Mouse (Mus musculus): Measurements from ENCODE around the gene Rplp1. TPM values are rescaled to one million over a fixed set of nuclear protein-coding genes. Genes with fewer than 3 reads are reported as not detected.

Gene Rplp1
- polyA plus RNA-seq, 1 experiment from 2014 or later, result 1,214 TPM

DNA sequence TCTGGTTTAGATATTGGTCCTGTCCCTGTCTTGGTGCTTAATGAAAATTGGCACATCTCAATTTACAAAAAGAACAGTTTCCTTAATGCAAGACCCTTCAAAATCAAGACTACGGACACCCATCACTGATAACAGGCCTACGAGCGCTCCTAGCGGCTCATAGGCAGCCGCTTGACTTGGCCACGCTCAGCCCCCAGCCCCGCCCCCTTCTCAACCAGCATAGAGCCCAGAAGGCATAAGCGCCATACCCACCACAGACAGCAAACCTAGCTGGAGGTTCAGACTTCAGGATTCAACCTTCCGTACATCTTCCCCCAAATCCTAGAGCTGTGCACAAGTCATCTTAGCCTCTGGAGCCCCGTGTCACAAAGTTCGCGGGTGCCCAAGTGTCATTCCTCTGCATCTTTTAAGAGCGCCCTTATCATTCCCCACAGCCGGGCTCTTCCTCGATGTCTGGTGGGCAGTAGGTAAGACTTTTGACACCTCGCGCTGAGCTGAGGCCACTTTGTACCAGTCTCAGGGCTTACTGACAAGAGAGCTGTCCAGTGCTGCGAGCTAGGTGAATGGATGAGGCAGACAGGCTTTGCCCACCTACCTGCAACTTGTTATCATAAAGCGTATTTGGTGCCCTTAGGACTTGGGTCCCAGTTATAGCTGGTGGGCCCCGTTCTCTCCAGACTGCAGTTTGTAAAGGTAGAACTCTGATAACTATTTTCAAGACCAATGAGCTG lies 3.7 kb downstream of the Rplp1 start:
- Histone ChIP-seq H3K4me2 (no peak overlapping the region), H3K9me3 (no peaks in the 10 kb centered on the region), H3K4me1 (peaks cover 18% of the 10 kb centered on the region), H3K9ac (no peak overlapping the region), H3K4me3 (no peak overlapping the region), H3K36me3 (peaks cover 19% of the 10 kb centered on the region), H3K27me3 (no peaks in the 10 kb centered on the region), H3K27ac (no peak overlapping the region)
- WGBS, result 35% methylated on average over 20 of the region's 20 CpGs
- ATAC-seq (ENCODE audit: borderline replicate concordance, extremely low read depth, low FRiP score, low TSS enrichment), result no peak

DNA sequence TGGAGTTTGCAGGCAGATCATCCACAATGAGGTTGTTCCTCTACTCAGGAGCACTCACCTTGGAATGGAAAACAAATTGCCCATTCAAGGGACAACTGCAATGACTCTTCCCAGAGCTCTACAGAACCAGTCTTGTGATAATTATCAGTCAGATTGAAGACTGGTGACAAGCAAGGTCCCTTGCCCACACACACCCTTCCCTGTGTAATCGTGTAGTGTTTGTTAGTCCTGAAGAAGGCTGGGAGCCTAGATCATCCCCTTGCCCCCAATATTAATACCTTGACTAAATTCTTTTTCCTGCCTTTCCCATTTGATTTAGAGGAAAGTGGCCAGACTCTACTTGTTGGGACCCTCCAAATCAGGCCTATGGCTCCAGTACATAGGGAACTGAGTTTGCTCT lies 4.7 kb downstream of the Rplp1 start:
- Histone ChIP-seq H3K4me1 (peaks cover 21% of the 10 kb centered on the region), H3K27ac (no peak overlapping the region), H3K4me3 (no peak overlapping the region), H3K36me3 (peaks cover 19% of the 10 kb centered on the region), H3K9ac (no peak overlapping the region), H3K4me2 (no peak overlapping the region), H3K27me3 (no peaks in the 10 kb centered on the region), H3K9me3 (no peaks in the 10 kb centered on the region)
- 89% methylated on average over 1 of the region's 1 CpGs for WGBS
- ATAC-seq (ENCODE audit: borderline replicate concordance, extremely low read depth, low FRiP score, low TSS enrichment), result no peak

DNA sequence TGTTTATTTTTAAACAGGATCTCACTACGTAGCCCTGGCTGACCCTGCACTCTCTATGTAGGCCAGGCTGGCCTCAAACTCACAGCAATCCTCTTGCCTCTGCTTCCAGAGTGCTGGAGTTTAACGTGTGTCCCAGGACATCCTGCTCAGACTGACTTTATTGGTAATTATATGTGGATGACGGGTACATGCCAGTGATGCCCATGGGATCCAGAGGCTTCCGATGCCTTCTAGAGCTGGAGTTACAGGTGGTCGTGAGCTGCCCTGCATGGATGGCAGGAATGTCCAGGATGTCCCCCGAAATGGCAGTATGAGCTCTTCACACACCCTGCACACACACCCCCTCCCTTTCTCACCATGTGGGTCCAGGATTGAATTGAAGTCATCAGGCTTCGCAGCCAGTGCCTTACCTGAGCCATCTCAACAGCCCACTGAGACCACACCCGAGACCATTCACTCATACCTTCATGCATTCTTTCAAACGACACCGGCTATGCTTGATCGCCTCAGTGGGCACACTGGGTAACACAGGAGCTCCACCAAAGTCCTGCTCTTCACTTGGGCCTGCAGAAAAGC lies 5.4 kb downstream of the Rplp1 start:
- 88% methylated on average over 11 of the region's 11 CpGs for WGBS
- Histone ChIP-seq H3K4me3 (no peak overlapping the region), H3K9me3 (no peaks in the 10 kb centered on the region), H3K27me3 (no peaks in the 10 kb centered on the region), H3K4me2 (no peak overlapping the region), H3K27ac (no peak overlapping the region), H3K36me3 (peaks cover 19% of the 10 kb centered on the region), H3K4me1 (peaks cover 28% of the 10 kb centered on the region), H3K9ac (no peak overlapping the region)
- no peak for ATAC-seq (ENCODE audit: borderline replicate concordance, extremely low read depth, low FRiP score, low TSS enrichment)

DNA sequence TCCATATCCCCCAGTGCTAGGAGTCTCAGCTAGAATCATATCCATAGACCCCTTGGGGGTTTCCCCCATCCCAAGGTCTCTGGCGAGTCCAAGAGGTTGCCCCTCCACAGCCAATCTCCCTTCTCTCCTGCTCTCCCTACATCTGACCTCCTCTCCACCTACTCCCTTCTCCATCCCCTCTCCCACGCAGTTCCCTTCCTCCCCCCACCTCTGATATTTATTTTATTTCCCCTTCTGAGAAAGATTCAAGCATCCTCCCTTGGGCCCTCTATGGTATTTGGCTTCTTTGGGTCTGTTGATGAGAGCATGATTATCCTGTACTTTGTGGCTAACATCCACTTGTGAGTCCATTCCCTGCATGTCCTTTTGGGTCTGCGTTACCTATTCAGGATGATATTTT lies 6.0 kb downstream of the Rplp1 start:
- ATAC-seq (ENCODE audit: borderline replicate concordance, extremely low read depth, low FRiP score, low TSS enrichment), result no peak
- H3K4me2 ChIP-seq, result no peak overlapping the region
- no peak overlapping the region for H3K4me3 ChIP-seq
- no peak overlapping the region for H3K27ac ChIP-seq
- H3K27me3 ChIP-seq, result no peaks in the 10 kb centered on the region
- peaks cover 19% of the 10 kb centered on the region for H3K36me3 ChIP-seq
- H3K4me1 ChIP-seq, result peaks cover 32% of the 10 kb centered on the region
- 72% methylated on average over 3 of the region's 3 CpGs for WGBS
- no peaks in the 10 kb centered on the region for H3K9me3 ChIP-seq
- H3K9ac ChIP-seq, result no peak overlapping the region

DNA sequence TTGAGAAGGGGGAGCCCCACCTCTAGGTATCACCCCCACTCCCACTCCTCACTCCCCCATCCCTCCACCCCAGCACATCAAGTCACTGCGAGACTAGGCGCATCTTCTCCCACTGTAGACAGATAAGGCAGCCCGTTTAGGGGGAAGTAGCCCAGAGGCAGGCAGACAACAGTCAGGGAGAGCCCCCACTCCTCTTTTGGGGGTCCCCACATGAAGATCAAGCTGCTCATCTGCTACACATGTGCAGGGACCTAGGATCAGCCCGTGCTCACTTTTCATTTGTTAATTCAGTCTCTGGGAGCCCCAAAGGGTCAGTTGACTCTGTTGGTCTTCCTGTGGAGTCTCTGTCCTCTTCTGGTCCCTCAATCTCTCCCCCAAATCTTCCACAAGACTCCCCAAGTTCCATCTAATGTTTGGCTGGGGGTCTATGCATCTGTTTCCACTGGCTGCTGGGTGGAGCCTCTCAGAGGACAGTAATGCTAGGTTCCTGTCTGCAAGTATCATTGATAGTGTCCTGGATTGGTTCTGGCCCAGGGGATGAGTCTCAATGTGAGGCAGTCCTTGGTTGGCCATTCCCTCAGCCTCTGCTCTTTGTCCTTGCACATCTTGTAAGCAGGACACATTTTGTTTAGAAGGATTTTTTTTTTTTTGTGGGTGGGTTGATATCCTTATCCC lies 6.6 kb downstream of the Rplp1 start:
- Histone ChIP-seq H3K36me3 (peaks cover 16% of the 10 kb centered on the region), H3K4me3 (no peak overlapping the region), H3K27me3 (0 out of 2 replicates have a peak, but pooled peaks cover under 1% of the 10 kb centered on the region), H3K27ac (no peak overlapping the region), H3K4me2 (no peak overlapping the region), H3K9ac (no peak overlapping the region), H3K4me1 (peaks cover 30% of the 10 kb centered on the region), H3K9me3 (no peaks in the 10 kb centered on the region)
- 71% methylated on average over 4 of the region's 4 CpGs for WGBS
- ATAC-seq (ENCODE audit: borderline replicate concordance, extremely low read depth, low FRiP score, low TSS enrichment), result no peak

DNA sequence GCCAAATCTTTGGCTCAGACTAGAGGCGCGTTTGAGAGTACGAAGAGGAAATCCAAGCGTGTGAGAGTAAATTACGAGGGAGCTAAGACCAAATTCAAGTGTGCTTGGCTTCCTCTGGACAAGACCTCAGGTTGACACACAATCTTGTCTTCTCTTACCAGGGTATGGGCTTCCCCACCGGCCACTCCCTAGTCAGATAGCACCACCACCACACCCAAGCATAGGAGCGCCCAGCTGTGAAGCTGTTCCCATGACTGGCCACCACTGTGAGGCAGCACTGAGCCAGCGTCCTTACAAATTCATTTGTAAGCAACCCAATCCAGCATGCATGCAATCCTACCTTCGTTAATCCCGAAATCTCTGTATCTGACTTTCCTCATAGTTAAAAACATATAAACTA lies 7.4 kb downstream of the Rplp1 start:
- H3K4me3 ChIP-seq, result no peak overlapping the region
- no peak overlapping the region for H3K4me2 ChIP-seq
- H3K9ac ChIP-seq, result no peak overlapping the region
- H3K27ac ChIP-seq, result no peak overlapping the region
- H3K27me3 ChIP-seq, result peaks cover 9% of the 10 kb centered on the region
- no peaks in the 10 kb centered on the region for H3K9me3 ChIP-seq
- no peak for ATAC-seq (ENCODE audit: borderline replicate concordance, extremely low read depth, low FRiP score, low TSS enrichment)
- 66% methylated on average over 10 of the region's 10 CpGs for WGBS
- H3K4me1 ChIP-seq, result peaks cover 25% of the 10 kb centered on the region
- H3K36me3 ChIP-seq, result peaks cover 7% of the 10 kb centered on the region

DNA sequence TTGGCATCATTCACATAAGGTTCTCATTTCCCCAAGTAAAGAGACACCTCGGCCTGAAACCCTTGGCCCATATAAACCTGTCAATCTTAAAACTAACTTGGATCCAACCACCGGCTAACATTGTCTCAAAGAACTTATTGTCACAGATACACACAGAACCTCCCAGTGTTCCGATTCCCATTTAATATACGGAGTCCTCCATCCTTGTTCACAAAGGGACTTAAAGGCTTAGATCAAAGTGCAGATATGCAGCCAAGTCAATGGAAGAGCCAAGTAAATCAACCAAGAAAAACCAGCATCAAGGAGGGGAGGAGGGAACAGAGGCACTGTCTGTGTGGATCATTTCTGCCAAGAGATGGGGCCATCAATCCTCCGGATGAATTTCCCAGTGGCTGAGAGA lies 8.8 kb downstream of the Rplp1 start:
- H3K27ac ChIP-seq, result no peak overlapping the region
- H3K4me1 ChIP-seq, result peaks cover 25% of the 10 kb centered on the region
- 72% methylated on average over 5 of the region's 5 CpGs for WGBS

DNA sequence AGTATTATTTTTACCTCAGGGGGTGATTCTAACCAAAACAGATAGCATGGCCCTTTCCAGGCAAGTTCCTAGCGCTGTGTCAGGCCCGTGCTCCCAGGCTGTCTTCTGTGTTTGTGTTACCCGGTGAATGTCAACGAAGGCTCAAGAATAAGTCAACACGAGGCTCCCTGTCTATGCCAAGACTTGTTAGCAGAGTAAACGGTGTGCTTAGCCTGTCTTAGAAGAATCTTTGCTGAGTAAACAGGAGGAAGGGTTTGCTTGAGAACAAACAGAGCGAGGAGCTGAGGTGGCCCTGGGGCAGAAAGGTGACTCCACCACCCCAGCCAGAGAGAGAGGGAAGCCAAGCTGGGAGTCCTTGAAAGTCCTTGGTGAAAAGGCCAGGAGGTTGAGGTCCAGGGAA lies 10.1 kb downstream of the Rplp1 start:
- H3K4me3 ChIP-seq, result no peak overlapping the region
- H3K9ac ChIP-seq, result no peak overlapping the region
- H3K4me2 ChIP-seq, result peak overlapping the region; percentile 2; the same call in 1 of the 2 replicates
- no peaks in the 10 kb centered on the region for H3K36me3 ChIP-seq
- no peak for ATAC-seq (ENCODE audit: borderline replicate concordance, extremely low read depth, low FRiP score, low TSS enrichment)
- H3K27me3 ChIP-seq, result peaks cover 24% of the 10 kb centered on the region
- H3K27ac ChIP-seq, result peak overlapping the region; percentile 66
- 17% methylated on average over 7 of the region's 7 CpGs for WGBS
- H3K9me3 ChIP-seq, result no peaks in the 10 kb centered on the region
- peaks cover 30% of the 10 kb centered on the region for H3K4me1 ChIP-seq

More for the DNA sequence above, 8.8 kb downstream of the Rplp1 start:
- H3K36me3 ChIP-seq, result no peaks in the 10 kb centered on the region
- no peak overlapping the region for H3K4me3 ChIP-seq
- H3K27me3 ChIP-seq, result peaks cover 17% of the 10 kb centered on the region
- no peaks in the 10 kb centered on the region for H3K9me3 ChIP-seq
- ATAC-seq (ENCODE audit: borderline replicate concordance, extremely low read depth, low FRiP score, low TSS enrichment), result no peak
- H3K9ac ChIP-seq, result no peak overlapping the region
- H3K4me2 ChIP-seq, result no peak overlapping the region

DNA sequence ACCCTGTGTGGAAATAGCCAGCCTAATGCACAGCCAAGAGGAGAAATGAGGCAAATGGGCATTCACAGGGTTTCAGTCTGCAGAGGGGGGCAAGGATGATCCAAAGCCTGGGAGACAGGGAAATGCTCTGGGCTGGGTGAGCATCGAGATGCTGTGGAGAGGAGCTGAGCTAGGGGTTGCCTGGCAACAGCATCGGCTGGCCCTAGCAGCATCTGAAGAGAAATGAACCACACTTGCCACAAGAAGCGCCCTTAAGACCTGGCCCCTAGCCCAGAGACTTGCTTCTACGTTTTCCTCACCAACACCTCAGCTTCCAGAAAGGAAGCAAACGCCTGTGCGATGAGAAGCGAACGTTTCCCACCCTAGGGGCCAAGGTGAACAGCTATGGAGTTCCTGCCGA lies 11.9 kb downstream of the Rplp1 start:
- Histone ChIP-seq H3K36me3 (no peaks in the 10 kb centered on the region), H3K4me1 (peaks cover 32% of the 10 kb centered on the region), H3K27ac (no peak overlapping the region), H3K4me3 (no peak overlapping the region), H3K4me2 (no peak overlapping the region), H3K27me3 (peaks cover 36% of the 10 kb centered on the region), H3K9me3 (no peaks in the 10 kb centered on the region), H3K9ac (no peak overlapping the region)
- 32% methylated on average over 9 of the region's 9 CpGs for WGBS
- no peak for ATAC-seq (ENCODE audit: borderline replicate concordance, extremely low read depth, low FRiP score, low TSS enrichment)

DNA sequence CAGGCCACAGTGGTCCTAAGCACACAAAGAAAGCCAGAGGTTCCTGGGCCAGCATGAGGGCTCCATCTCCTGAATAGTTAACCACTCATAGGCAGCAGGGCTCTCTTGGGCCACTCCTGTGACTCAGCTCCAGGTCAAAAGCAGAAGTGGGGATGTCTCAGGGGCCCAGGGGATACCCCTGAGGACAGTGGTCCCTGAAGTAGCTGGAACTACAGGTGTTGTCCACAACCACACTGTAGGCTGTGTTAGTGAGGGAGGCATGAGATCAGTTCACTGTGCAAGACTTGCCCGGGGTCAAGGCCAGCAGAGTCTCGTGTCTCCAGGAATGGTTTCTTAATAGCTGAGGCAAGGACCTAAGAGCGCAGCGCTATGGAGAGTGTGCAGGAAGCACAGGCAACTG lies 12.8 kb downstream of the Rplp1 start:
- WGBS, result 81% methylated on average over 4 of the region's 4 CpGs

DNA sequence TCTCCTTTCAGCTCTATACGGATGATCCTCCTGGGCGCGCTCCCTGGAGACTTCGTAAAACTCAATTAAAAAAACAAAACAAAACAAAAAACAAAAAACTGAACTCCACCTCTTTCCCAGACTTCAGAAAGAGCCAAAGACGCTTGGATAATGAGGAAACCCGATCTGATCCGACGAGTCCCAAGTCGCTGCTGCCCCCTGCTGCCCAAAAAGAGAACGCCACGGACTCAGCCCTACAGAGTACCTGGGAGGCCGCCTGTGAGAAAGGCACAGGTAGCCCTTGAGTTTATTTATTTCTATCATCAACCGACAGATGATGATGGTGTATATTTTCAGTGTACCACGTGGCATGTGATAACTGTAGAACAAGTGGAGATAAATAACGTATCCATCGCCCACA lies 14.5 kb downstream of the Rplp1 start:
- ATAC-seq (ENCODE audit: borderline replicate concordance, extremely low read depth, low FRiP score, low TSS enrichment), result peak; percentile 50; the same call in 1 of the 2 replicates
- H3K4me3 ChIP-seq, result peak overlapping the region; percentile 21; the same call in 1 of the 2 replicates
- peak overlapping the region; percentile 51 for H3K4me2 ChIP-seq

More for the DNA sequence above, 12.8 kb downstream of the Rplp1 start:
- Histone ChIP-seq H3K4me2 (no peak overlapping the region), H3K4me1 (peaks cover 32% of the 10 kb centered on the region), H3K27me3 (peaks cover 36% of the 10 kb centered on the region), H3K9me3 (no peaks in the 10 kb centered on the region), H3K27ac (no peak overlapping the region), H3K9ac (no peak overlapping the region), H3K36me3 (no peaks in the 10 kb centered on the region), H3K4me3 (no peak overlapping the region)
- no peak for ATAC-seq (ENCODE audit: borderline replicate concordance, extremely low read depth, low FRiP score, low TSS enrichment)

DNA sequence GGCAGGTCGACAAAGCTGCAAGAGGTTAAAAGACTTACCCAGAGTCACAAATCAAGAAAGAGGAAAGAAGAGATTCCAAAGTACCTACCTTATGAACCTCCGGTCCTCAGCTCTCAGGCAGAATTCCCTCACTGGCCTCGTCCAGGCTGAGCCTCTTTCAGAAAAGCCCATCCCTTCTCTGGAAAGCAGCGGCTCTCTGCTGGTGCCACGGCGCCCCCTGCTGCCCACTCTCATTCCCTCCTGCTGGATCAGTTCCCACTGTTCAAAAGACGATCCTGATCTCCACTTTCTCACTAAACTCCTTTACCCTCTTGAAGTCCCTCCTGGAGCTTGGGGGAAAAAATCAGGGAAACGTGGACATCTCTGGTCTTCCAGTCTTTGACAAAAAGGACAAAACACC lies 15.9 kb downstream of the Rplp1 start:
- Histone ChIP-seq H3K4me1 (peaks cover 19% of the 10 kb centered on the region), H3K27me3 (peaks cover 36% of the 10 kb centered on the region), H3K36me3 (no peaks in the 10 kb centered on the region), H3K9ac (no peak overlapping the region), H3K4me3 (no peak overlapping the region), H3K27ac (no peak overlapping the region), H3K4me2 (no peak overlapping the region), H3K9me3 (no peaks in the 10 kb centered on the region)
- WGBS, result 2% methylated on average over 7 of the region's 8 CpGs
- no peak for ATAC-seq (ENCODE audit: borderline replicate concordance, extremely low read depth, low FRiP score, low TSS enrichment)

More for the DNA sequence above, 14.5 kb downstream of the Rplp1 start:
- no peak overlapping the region for H3K9ac ChIP-seq
- H3K27ac ChIP-seq, result no peak overlapping the region
- peaks cover 30% of the 10 kb centered on the region for H3K4me1 ChIP-seq
- peaks cover 36% of the 10 kb centered on the region for H3K27me3 ChIP-seq
- 4% methylated on average over 16 of the region's 16 CpGs for WGBS
- H3K9me3 ChIP-seq, result no peaks in the 10 kb centered on the region
- H3K36me3 ChIP-seq, result no peaks in the 10 kb centered on the region
